Mouse (Mus musculus): ENCODE data around the gene Gatd1. TPM values are rescaled to one million over a fixed set of nuclear protein-coding genes. Genes with fewer than 3 reads are reported as not detected.
A peak's percentile ranks its signal among the peaks of the same experiment; 100 is the strongest.
"Not testable (repeated sequence)": the region's sequence is repeated elsewhere in the genome, so short reads cannot be mapped to it uniquely, and the experiment has no call there.

The Gatd1 gene
- polyA plus RNA-seq, 1 experiment from 2014 or later, result 49.4 TPM

GRCm38 (mm10) chr7:141454967-141455551 lies 41.1 kb upstream of the Gatd1 start, which contains the start of gene Pnpla2:
TSS of gene Pnpla2 (plus strand) at chr7:141455198.
- peak within 1 kb of the TSS; percentile 87 for H3K27ac ChIP-seq

DNA sequence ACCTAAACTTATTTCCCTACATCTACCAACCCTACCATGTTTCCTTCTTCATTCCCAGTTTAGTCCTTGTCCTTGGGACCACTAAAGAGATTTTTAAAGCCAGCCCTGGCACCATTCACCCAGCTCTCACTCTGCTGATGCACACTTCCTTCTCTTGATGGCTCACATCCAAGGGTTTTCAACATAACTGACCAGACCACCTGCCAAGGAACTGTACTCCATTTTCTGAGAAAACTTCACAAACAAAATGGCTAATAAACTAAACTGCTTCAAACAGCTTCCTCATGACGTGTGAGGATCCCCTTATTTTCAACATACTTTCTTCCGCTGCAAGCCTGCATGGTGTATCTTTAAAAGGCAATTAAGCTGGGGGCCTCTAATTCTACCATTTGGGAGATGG lies 39.7 kb upstream of the Gatd1 start:
- Histone ChIP-seq H3K36me3 (peaks cover 48% of the 10 kb centered on the region), H3K4me3 (no peak overlapping the region), H3K9me3 (no peaks in the 10 kb centered on the region), H3K27me3 (ENCODE audit: insufficient read depth, poor library complexity, severe bottlenecking) (peaks cover 21% of the 10 kb centered on the region), H3K4me1 (replicated peaks) (peaks cover 43% of the 10 kb centered on the region), H3K27ac (no peak overlapping the region)
- 82% methylated on average over 2 of the region's 2 CpGs for WGBS
- DNase-seq (ENCODE audit: low spot score), result no peak

More at GRCm38 (mm10) chr7:141454967-141455551, 41.1 kb upstream of the Gatd1 start, which contains the start of gene Pnpla2:
- Histone ChIP-seq H3K36me3 (peaks cover 45% of the 10 kb centered on the region), H3K4me3 (peak within 1 kb of the TSS; percentile 80), H3K27me3 (ENCODE audit: insufficient read depth, poor library complexity, severe bottlenecking) (peaks cover 35% of the 10 kb centered on the region), H3K4me1 (replicated peaks) (peaks cover 35% of the 10 kb centered on the region), H3K9me3 (no peaks in the 10 kb centered on the region)
- peak; percentile 89 for DNase-seq (ENCODE audit: low spot score)
- under 1% methylated on average over 45 of the region's 45 CpGs for WGBS

DNA sequence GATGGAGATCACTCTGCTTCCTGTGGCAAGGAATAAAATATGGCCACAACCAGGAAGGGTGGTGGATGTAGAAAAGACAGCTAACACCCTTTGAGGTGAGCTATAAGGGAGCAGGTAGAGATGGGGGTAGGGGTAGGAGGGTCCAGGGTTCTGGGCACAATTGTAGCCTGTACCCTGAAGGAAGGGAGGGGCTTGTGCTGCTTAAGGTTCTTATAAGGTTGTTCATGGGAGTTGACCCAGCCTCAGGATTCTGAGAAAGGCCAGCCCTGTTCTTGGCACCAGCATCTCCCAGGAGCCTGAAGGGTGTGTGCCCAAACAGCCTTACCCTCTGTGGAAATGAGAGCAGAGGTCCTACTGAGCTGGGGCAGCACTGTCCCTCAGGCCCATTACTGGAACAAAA lies 38.0 kb upstream of the Gatd1 start:
- Histone ChIP-seq H3K4me1 (replicated peaks) (peaks cover 42% of the 10 kb centered on the region), H3K36me3 (peaks cover 43% of the 10 kb centered on the region)

DNA sequence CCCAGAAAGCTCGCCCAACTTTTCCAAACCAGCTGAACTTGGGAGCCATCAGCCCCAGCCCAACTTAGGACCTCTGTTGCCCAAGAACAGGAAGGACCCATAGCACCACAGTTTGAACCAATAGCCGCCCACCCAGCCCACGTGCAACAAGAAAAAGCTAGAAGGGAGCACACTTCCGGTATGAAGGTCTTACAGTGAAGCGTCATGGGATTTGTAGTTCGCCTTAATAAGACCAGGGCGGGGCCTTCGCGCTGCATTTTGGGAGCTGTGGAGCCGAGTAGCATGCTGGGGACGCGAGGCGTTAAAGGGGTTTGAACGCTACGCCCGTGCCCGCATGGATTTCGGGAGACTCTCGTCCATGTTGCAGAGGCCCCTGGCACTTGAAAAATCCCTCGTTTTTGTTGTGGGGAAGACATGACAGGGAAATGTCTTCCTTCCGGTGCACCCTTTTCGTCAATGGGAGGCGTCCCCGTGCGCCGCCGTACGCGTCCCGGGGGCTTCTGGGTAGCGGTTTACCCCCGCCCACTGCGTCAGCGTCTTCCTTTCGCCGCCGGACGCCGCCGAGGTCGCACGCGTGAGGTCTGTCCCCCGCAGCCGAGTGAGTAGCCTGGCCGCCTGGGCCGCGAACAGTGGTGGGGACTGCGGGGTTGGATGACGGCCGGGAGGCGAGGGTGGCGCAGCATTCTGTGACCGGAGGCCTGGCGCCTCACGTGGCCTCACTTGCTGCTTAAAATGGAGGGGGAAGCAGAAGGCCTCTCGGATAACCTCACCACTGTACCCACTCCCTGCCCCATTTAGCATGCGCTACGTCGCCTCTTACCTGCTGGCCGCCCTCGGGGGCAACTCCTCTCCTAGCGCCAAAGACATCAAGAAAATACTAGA lies 33.4 kb upstream of the Gatd1 start, which contains the start of gene Rplp2:
TSS of gene Rplp2 (plus strand) at position 261 of the 882 bp plus-strand sequence.
- Histone ChIP-seq H3K36me3 (peaks cover 44% of the 10 kb centered on the region), H3K27ac (peak within 1 kb of the TSS; percentile 96)
- under 1% methylated on average over 63 of the region's 63 CpGs for WGBS

More for the DNA sequence above, 38.0 kb upstream of the Gatd1 start:
- Histone ChIP-seq H3K27ac (no peak overlapping the region), H3K27me3 (ENCODE audit: insufficient read depth, poor library complexity, severe bottlenecking) (peaks cover 6% of the 10 kb centered on the region), H3K9me3 (no peaks in the 10 kb centered on the region), H3K4me3 (no peak overlapping the region)
- DNase-seq (ENCODE audit: low spot score), result no peak

GRCm38 (mm10) chr7:141446374-141446773 lies 32.4 kb upstream of the Gatd1 start:
- Histone ChIP-seq H3K4me3 (peak overlapping the region; percentile 67; the same call in 1 of the 2 replicates), H3K36me3 (peaks cover 44% of the 10 kb centered on the region), H3K4me1 (replicated peaks) (peaks cover 46% of the 10 kb centered on the region), H3K27ac (peak overlapping the region; percentile 96; the same call in 1 of the 2 replicates)
- 86% methylated on average over 3 of the region's 3 CpGs for WGBS
- H3K9me3 ChIP-seq; DNase-seq (ENCODE audit: low spot score); H3K27me3 ChIP-seq (ENCODE audit: insufficient read depth, poor library complexity, severe bottlenecking): not testable (repeated sequence)

More for the DNA sequence above, 33.4 kb upstream of the Gatd1 start, which contains the start of gene Rplp2:
- peaks cover 36% of the 10 kb centered on the region for H3K4me1 ChIP-seq (replicated peaks)
- H3K9me3 ChIP-seq, result no peaks in the 10 kb centered on the region
- no peaks in the 10 kb centered on the region for H3K27me3 ChIP-seq (ENCODE audit: insufficient read depth, poor library complexity, severe bottlenecking)
- H3K4me3 ChIP-seq, result peak within 1 kb of the TSS; percentile 67
- DNase-seq (ENCODE audit: low spot score), result peak; percentile 95

DNA sequence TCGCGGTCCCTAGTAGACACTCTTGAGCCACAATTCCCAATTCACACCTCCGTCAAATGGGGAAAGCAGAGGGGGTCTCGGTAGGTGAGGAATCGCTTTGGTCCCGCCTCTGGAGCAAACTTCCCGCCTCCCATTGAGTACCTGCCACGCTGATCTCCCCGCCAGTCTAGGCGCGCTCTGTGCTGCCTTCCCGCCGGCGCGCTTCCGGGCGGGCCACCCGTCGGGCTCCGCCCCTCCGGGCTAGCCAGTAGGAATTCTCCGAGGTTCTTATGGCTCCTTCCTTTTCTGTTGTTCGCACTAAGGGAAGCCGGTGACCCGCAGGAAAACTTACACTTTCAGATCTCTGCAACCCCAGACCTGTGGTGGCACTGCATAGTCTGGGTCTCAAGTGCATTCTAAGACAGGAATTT lies 29.9 kb upstream of the Gatd1 start, which contains the start of gene Pidd1:
TSS of gene Pidd1 (minus strand) at position 198 of the 410 bp plus-strand sequence.
- H3K9me3 ChIP-seq, result no peaks in the 10 kb centered on the region
- H3K4me1 ChIP-seq (replicated peaks), result peaks cover 53% of the 10 kb centered on the region
- peak; percentile 79 for DNase-seq (ENCODE audit: low spot score)
- H3K27ac ChIP-seq, result peak within 1 kb of the TSS; percentile 86
- H3K36me3 ChIP-seq, result peaks cover 44% of the 10 kb centered on the region
- no peaks in the 10 kb centered on the region for H3K27me3 ChIP-seq (ENCODE audit: insufficient read depth, poor library complexity, severe bottlenecking)
- H3K4me3 ChIP-seq, result peak within 1 kb of the TSS; percentile 60
- WGBS, result under 1% methylated on average over 25 of the region's 25 CpGs

DNA sequence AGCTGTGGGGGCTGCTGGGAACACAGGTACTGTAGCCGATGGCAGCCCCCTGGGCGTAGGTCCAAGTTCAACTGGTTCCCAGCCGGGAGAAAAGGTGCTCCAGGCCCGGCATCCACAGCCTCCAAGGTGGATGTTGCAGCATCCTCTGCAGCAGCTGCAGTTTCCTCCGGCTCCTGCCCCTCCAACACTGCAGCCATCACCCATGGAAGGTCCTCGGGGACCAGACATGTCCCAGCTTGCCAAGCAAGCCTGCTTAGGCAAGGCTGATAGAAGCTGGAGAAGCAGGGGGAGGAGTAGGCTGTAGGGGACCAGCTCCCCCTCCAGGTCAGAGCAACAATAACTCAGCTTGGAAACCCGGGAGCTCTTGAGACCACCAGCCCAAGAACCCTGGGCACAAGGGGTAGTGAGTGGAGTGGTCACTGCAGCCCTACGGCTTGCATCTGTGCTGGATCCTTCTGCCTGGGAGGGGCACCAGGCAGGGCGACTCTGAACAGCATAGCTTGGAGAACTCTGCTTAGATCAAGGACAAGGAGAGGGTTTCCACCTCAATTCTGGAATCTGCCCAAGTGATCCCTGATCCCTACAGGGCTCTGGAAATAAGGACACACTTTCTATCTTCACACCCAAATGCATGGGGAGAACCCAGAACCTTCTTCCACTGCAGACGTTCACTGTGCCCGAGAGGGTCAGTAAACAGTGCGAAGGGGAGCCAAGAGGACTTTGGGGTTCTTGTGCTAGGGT lies 29.3 kb upstream of the Gatd1 start:
- no peaks in the 10 kb centered on the region for H3K27me3 ChIP-seq (ENCODE audit: insufficient read depth, poor library complexity, severe bottlenecking)
- peak overlapping the region; percentile 60 for H3K4me3 ChIP-seq
- peaks cover 44% of the 10 kb centered on the region for H3K36me3 ChIP-seq
- peak; percentile 62 for DNase-seq (ENCODE audit: low spot score)
- H3K4me1 ChIP-seq (replicated peaks), result peaks cover 47% of the 10 kb centered on the region
- H3K27ac ChIP-seq, result peak overlapping the region; percentile 86
- 28% methylated on average over 12 of the region's 12 CpGs for WGBS
- no peaks in the 10 kb centered on the region for H3K9me3 ChIP-seq

DNA sequence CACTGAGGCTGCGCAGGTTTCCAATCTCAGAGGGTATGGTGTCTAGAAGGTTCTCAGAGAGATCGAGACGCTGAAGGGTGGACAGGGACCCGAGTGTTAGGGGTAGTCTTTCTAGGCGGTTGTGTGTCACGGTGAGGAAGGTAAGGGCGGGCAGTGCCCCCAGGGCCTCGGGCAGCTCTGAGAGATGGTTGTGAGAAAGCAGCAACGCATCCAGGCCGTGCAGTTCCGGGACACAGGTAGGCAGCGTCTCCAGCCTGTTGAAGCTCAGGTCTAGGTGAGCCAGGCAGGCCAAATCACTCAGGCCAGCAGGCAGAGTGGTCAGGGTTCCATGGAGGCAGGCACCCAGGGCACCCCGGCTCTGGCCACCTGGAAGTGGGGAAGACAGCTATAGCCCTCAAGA lies 28.3 kb upstream of the Gatd1 start:
- H3K4me1 ChIP-seq (replicated peaks), result peaks cover 51% of the 10 kb centered on the region
- H3K36me3 ChIP-seq, result peaks cover 48% of the 10 kb centered on the region
- 93% methylated on average over 13 of the region's 13 CpGs for WGBS
- H3K9me3 ChIP-seq, result no peaks in the 10 kb centered on the region
- DNase-seq (ENCODE audit: low spot score), result no peak
- peak overlapping the region; percentile 60 for H3K4me3 ChIP-seq
- H3K27me3 ChIP-seq (ENCODE audit: insufficient read depth, poor library complexity, severe bottlenecking), result no peaks in the 10 kb centered on the region
- peak overlapping the region; percentile 86 for H3K27ac ChIP-seq

DNA sequence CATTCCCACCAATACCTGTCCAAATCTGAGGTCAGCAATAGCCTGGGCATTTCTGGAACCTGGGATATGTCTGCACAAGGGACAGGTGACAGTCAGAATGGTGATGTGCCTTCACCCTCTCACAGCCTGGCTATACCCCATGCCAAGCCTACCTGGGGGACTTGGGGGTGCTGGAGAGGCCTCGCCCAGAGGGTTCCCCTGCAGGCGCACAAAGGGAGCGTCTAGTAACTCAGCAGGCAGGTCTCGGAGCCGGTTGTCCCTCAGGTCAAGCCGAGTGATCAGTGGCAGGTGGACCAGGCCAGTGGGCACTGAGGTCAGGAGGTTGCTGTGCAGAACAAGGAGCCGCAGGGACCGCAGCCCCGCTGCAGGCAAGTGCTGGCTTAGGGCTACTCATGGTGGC lies 27.5 kb upstream of the Gatd1 start:
- H3K36me3 ChIP-seq, result peaks cover 48% of the 10 kb centered on the region
- H3K27me3 ChIP-seq (ENCODE audit: insufficient read depth, poor library complexity, severe bottlenecking), result no peaks in the 10 kb centered on the region
- WGBS, result 92% methylated on average over 9 of the region's 9 CpGs
- DNase-seq (ENCODE audit: low spot score), result no peak
- peaks cover 58% of the 10 kb centered on the region for H3K4me1 ChIP-seq (replicated peaks)
- no peaks in the 10 kb centered on the region for H3K9me3 ChIP-seq
- peak overlapping the region; percentile 60; the same call in 1 of the 2 replicates for H3K4me3 ChIP-seq
- H3K27ac ChIP-seq, result 0 out of 2 replicates have a peak overlapping the region, but pooled peaks have one; percentile 86

GRCm38 (mm10) chr7:141440613-141441012 lies 26.7 kb upstream of the Gatd1 start:
- H3K4me3 ChIP-seq, result no peak overlapping the region
- no peak for DNase-seq (ENCODE audit: low spot score)
- peaks cover 48% of the 10 kb centered on the region for H3K36me3 ChIP-seq
- no peak overlapping the region for H3K27ac ChIP-seq
- no peaks in the 10 kb centered on the region for H3K9me3 ChIP-seq
- 41% methylated on average over 6 of the region's 6 CpGs for WGBS
- H3K4me1 ChIP-seq (replicated peaks), result peaks cover 67% of the 10 kb centered on the region
- H3K27me3 ChIP-seq (ENCODE audit: insufficient read depth, poor library complexity, severe bottlenecking), result no peaks in the 10 kb centered on the region

DNA sequence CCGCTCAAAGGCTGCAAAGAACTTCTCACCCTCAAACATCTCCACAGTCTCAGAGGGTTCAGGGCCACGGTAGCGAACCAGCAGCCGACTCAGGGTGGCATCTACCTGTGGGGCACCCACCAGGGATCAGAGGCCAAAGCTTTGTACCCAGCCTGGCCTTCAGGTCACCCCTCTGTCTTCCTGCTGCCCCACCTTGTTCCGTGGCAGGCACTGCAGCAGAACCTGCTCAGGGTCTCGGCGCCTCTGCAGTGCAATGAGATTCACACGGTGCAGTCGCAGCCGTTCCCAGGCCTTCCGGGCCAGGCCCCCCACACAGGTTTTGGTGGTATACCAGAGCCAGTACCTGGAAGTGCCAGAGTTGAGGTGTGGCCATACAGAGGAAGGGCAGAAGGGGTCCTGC lies 25.9 kb upstream of the Gatd1 start:
- WGBS, result 95% methylated on average over 11 of the region's 11 CpGs
- no peak for DNase-seq (ENCODE audit: low spot score)
- Histone ChIP-seq H3K4me3 (no peak overlapping the region), H3K36me3 (peaks cover 48% of the 10 kb centered on the region), H3K27ac (no peak overlapping the region), H3K4me1 (replicated peaks) (peaks cover 75% of the 10 kb centered on the region), H3K9me3 (no peaks in the 10 kb centered on the region), H3K27me3 (ENCODE audit: insufficient read depth, poor library complexity, severe bottlenecking) (no peaks in the 10 kb centered on the region)

GRCm38 (mm10) chr7:141439140-141439679 lies 25.3 kb upstream of the Gatd1 start:
- Histone ChIP-seq H3K27me3 (ENCODE audit: insufficient read depth, poor library complexity, severe bottlenecking) (no peaks in the 10 kb centered on the region), H3K4me1 (replicated peaks) (peaks cover 78% of the 10 kb centered on the region), H3K27ac (no peak overlapping the region), H3K4me3 (no peak overlapping the region), H3K9me3 (no peaks in the 10 kb centered on the region), H3K36me3 (peaks cover 48% of the 10 kb centered on the region)
- WGBS, result 97% methylated on average over 10 of the region's 10 CpGs
- no peak for DNase-seq (ENCODE audit: low spot score)
